Mouse (Mus musculus) thymus, postnatal 14 days (tissue): ENCODE data around the gene Psmd9.

Experiments
- DNase-seq: peaks from one replicate; pipeline ENCODE4 v3.0.0; 2021

Gene Psmd9

GRCm38 (mm10) chr5:123137910-123138229 lies 31.3 kb upstream of the Psmd9 start:
- no peak for DNase-seq

- DNase-seq: peak; percentile 66
These were observed 30.8 kb upstream of the Psmd9 start for GRCm38 (mm10) chr5:123138230-123138911.

- DNase-seq: peak; percentile 81
These were observed 30.1 kb upstream of the Psmd9 start for GRCm38 (mm10) chr5:123138953-123139721.

- peak; percentile 43 for DNase-seq
These were observed 29.2 kb upstream of the Psmd9 start for GRCm38 (mm10) chr5:123139722-123140627.

- DNase-seq: peak; percentile 87
These were observed 28.3 kb upstream of the Psmd9 start for GRCm38 (mm10) chr5:123140694-123141554.

GRCm38 (mm10) chr5:123141555-123142160 lies 27.6 kb upstream of the Psmd9 start:
- DNase-seq: peak; percentile 73

- peak; percentile 83 for DNase-seq
These were observed 26.8 kb upstream of the Psmd9 start, which contains the start of gene Setd1b for GRCm38 (mm10) chr5:123142161-123143157. Gene Setd1b (plus strand): TSS chr5:123142193.

GRCm38 (mm10) chr5:123143251-123143970 lies 25.8 kb upstream of the Psmd9 start:
- DNase-seq: no peak

- DNase-seq: no peak
These were observed 25.1 kb upstream of the Psmd9 start for GRCm38 (mm10) chr5:123143971-123144745.

- DNase-seq: peak; percentile 59
These were observed 24.2 kb upstream of the Psmd9 start for GRCm38 (mm10) chr5:123144746-123145590.

GRCm38 (mm10) chr5:123146357-123146756 lies 22.9 kb upstream of the Psmd9 start:
- no peak for DNase-seq

GRCm38 (mm10) chr5:123147569-123147968 lies 21.6 kb upstream of the Psmd9 start:
- DNase-seq: no peak

GRCm38 (mm10) chr5:123148073-123148722 lies 21.0 kb upstream of the Psmd9 start:
- no peak for DNase-seq

GRCm38 (mm10) chr5:123149451-123150400 lies 19.5 kb upstream of the Psmd9 start:
- peak; percentile 91 for DNase-seq

- peak; percentile 92 for DNase-seq
These were observed 18.6 kb upstream of the Psmd9 start for GRCm38 (mm10) chr5:123150641-123151040.

GRCm38 (mm10) chr5:123151077-123151476 lies 18.1 kb upstream of the Psmd9 start:
- DNase-seq: peak; percentile 82
